Comparison of ENCODE assay signal across 9 mouse cellular contexts in the genomic region with DNA sequence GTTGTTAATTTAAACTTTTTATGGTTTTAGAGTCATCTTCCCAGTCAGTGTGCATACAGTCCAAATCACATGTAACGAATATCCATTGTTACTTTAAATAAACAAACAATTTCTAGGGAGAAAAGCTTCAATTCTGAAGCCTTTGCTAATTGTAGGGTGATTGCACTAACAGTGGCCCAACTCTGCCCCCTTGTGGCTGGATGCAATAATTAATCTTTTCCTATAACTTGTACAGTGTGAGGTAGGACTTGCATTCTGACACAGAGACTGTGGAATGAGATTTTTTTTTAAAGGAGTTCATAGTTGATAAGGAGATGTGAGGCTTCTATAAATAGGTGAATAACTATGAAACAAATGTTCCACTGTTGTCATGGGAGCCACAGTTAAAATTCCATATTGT. TPM values are rescaled to one million over a fixed set of nuclear protein-coding genes. Genes with fewer than 3 reads are reported as not detected.
A peak's percentile ranks its signal among the peaks of the same experiment; 100 is the strongest.
DNase-seq lines count a peak whose midpoint lies in the region; ATAC-seq and TF ChIP-seq lines count a peak whose summit lies in the region.
"Had no signal": no experiment of that assay in that cellular context is flagged by ENCODE, and none has a peak within 500 bp of the region (broad histone marks: within the 10 kb centered on the region; RNA-seq: fewer than 3 reads in every experiment).

No protein-coding gene starts in this region.

- no peaks in the 10 kb centered on the region for H3K9me3 ChIP-seq in forebrain, embryonic 12.5 days
- H3K9me3 ChIP-seq in intestine, embryonic 16.5 days (ENCODE audit: control insufficient read depth, low read length): no peaks in the 10 kb centered on the region
- no peaks in the 10 kb centered on the region for H3K9me3 ChIP-seq in limb, embryonic 14.5 days (ENCODE audit: control insufficient read depth, low read length)
- no peaks in the 10 kb centered on the region for H3K9me3 ChIP-seq in neural tube, embryonic 14.5 days (ENCODE audit: control insufficient read depth, low read length)
- H3K9me3 ChIP-seq: heart, embryonic 13.5 days had no signal

- H3K4me1 ChIP-seq in forebrain, embryonic 12.5 days: no peaks in the 10 kb centered on the region
- H3K4me1 ChIP-seq in intestine, embryonic 16.5 days (ENCODE audit: control insufficient read depth, insufficient read depth, low read length): peaks cover 3% of the 10 kb centered on the region; the same call in 1 of the 2 replicates
- peaks cover 12% of the 10 kb centered on the region for H3K4me1 ChIP-seq in limb, embryonic 14.5 days (ENCODE audit: control insufficient read depth, insufficient read depth, low read length)
- no peaks in the 10 kb centered on the region for H3K4me1 ChIP-seq in neural tube, embryonic 14.5 days (ENCODE audit: control insufficient read depth, insufficient read depth, low read length)

- H3K27me3 ChIP-seq in forebrain, embryonic 12.5 days: peaks cover 26% of the 10 kb centered on the region
- no peaks in the 10 kb centered on the region for H3K27me3 ChIP-seq in intestine, embryonic 16.5 days (replicated peaks; ENCODE audit: control insufficient read depth, insufficient read depth, low read length)
- H3K27me3 ChIP-seq in limb, embryonic 14.5 days (ENCODE audit: control insufficient read depth, insufficient read depth, low read length): 0 out of 2 replicates have a peak, but pooled peaks cover 6% of the 10 kb centered on the region
- H3K27me3 ChIP-seq in neural tube, embryonic 14.5 days (ENCODE audit: control insufficient read depth, insufficient read depth, low read length): no peaks in the 10 kb centered on the region

- no peak overlapping the region for H3K9ac ChIP-seq in forebrain, embryonic 12.5 days
- no peak overlapping the region for H3K9ac ChIP-seq in intestine, embryonic 16.5 days (ENCODE audit: low read depth, low read length)
- no peak overlapping the region for H3K9ac ChIP-seq in limb, embryonic 14.5 days (ENCODE audit: low read depth, low read length, severe bottlenecking)
- no peak overlapping the region for H3K9ac ChIP-seq in neural tube, embryonic 14.5 days (replicated peaks; ENCODE audit: low read depth, low read length)
- H3K9ac ChIP-seq: heart, embryonic 13.5 days had no signal

- peak; percentile 61 for DNase-seq in 416B (ENCODE audit: low read depth)
- DNase-seq in CD4-positive helper T cell, adult 2 months (ENCODE audit: low read depth, low spot score): peak; percentile 27
- peak; percentile 17 for DNase-seq in c-Kit-positive CD71-positive TER-119-negative erythroid progenitor cells, embryonic 14.5 days (ENCODE audit: low read depth)
- DNase-seq in limb, embryonic 14.5 days (ENCODE audit: low spot score): peak; percentile 91
- no peak for DNase-seq in T-cell, adult 2 months (ENCODE audit: low spot score)

- ATAC-seq in forebrain, embryonic 12.5 days (ENCODE audit: low FRiP score): peak; percentile 65
- peak; percentile 71 for ATAC-seq in intestine, embryonic 16.5 days
- ATAC-seq in limb, embryonic 14.5 days (ENCODE audit: low FRiP score, low read depth): peak; percentile 42; the same call in 1 of the 2 replicates
- peak; percentile 83 for ATAC-seq in neural tube, embryonic 14.5 days (ENCODE audit: low read depth)

- H3K4me2 ChIP-seq in forebrain, embryonic 12.5 days: no peak overlapping the region
- H3K4me2 ChIP-seq in intestine, embryonic 16.5 days (ENCODE audit: low read depth, low read length): no peak overlapping the region
- no peak overlapping the region for H3K4me2 ChIP-seq in limb, embryonic 14.5 days (replicated peaks; ENCODE audit: low read depth, low read length, severe bottlenecking)
- H3K4me2 ChIP-seq in neural tube, embryonic 14.5 days (ENCODE audit: low read depth, low read length): no peak overlapping the region
- H3K4me2 ChIP-seq: heart, embryonic 13.5 days had no signal

- H3K36me3 ChIP-seq in forebrain, embryonic 12.5 days (replicated peaks): no peaks in the 10 kb centered on the region
- no peaks in the 10 kb centered on the region for H3K36me3 ChIP-seq in intestine, embryonic 16.5 days (ENCODE audit: control insufficient read depth, insufficient read depth, low read length)
- H3K36me3 ChIP-seq in limb, embryonic 14.5 days (ENCODE audit: control insufficient read depth, insufficient read depth, low read length): no peaks in the 10 kb centered on the region
- no peaks in the 10 kb centered on the region for H3K36me3 ChIP-seq in neural tube, embryonic 14.5 days (ENCODE audit: control insufficient read depth, insufficient read depth, low read length)
- H3K36me3 ChIP-seq: heart, embryonic 13.5 days had no signal

- H3K4me3 ChIP-seq in forebrain, embryonic 12.5 days (replicated peaks): no peak overlapping the region
- H3K4me3 ChIP-seq in intestine, embryonic 16.5 days (ENCODE audit: low read length): no peak overlapping the region
- H3K4me3 ChIP-seq in limb, embryonic 14.5 days (replicated peaks; ENCODE audit: low read length): no peak overlapping the region
- no peak overlapping the region for H3K4me3 ChIP-seq in neural tube, embryonic 14.5 days (ENCODE audit: low read depth, low read length)
- H3K4me3 ChIP-seq: heart, embryonic 13.5 days had no signal

- 9% methylated on average over 1 of the region's 1 CpGs for WGBS in forebrain, embryonic 12.5 days
- 2% methylated on average over 1 of the region's 1 CpGs for WGBS in intestine, embryonic 16.5 days
- WGBS in limb, embryonic 14.5 days: 0% methylated on average over 1 of the region's 1 CpGs
- WGBS in neural tube, embryonic 14.5 days: 2% methylated on average over 1 of the region's 1 CpGs

- TF ChIP-seq POLR2A in limb, embryonic 14.5 days (IDR thresholded peaks at IDR 0.05; ENCODE audit: borderline replicate concordance, extremely low read depth, insufficient read depth, insufficient read length): no peak

- no peak overlapping the region for H3K27ac ChIP-seq in forebrain, embryonic 12.5 days
- no peak overlapping the region for H3K27ac ChIP-seq in intestine, embryonic 16.5 days (ENCODE audit: low read length)
- no peak overlapping the region for H3K27ac ChIP-seq in limb, embryonic 14.5 days (replicated peaks; ENCODE audit: low read depth, low read length)
- no peak overlapping the region for H3K27ac ChIP-seq in neural tube, embryonic 14.5 days (ENCODE audit: low read depth, low read length)
- H3K27ac ChIP-seq: heart, embryonic 13.5 days had no signal

RNA-seq across cellular contexts. Expression of a gene that starts 6.2 kb away (rescaled TPM):
- polyA plus RNA-seq in forebrain, embryonic 12.5 days (2016; fragmentation: Nextera tagmentation; extraction: Ambion mirVana): not detected in 2 replicates
- 1.4 and 1.8 TPM in 2 replicates for polyA plus RNA-seq in intestine, embryonic 16.5 days (2015; fragmentation: Nextera tagmentation; extraction: Ambion mirVana)
- polyA plus RNA-seq in limb, embryonic 14.5 days (2012; rRNA removed): 0.51 and 0.63 TPM in 2 replicates
- polyA plus RNA-seq in limb, embryonic 14.5 days (2014; fragmentation: Nextera tagmentation; extraction: Ambion mirVana): 0.94 and 1.1 TPM in 2 replicates
- polyA plus RNA-seq in neural tube, embryonic 14.5 days (2014; fragmentation: Nextera tagmentation; extraction: Ambion mirVana): 0.20 TPM in 1 of 2 replicates, not detected in the other
